Mouse (Mus musculus) olfactory bulb, adult 2 months (tissue): ENCODE measurements around the gene Als2cl.

ENCODE experiments used
- CTCF ChIP-seq: fragments of 200-500 bp; IDR thresholded peaks from 2 replicates; pipeline ENCODE4 v1.5.1; 2012; ENCODE audit warnings: low read depth, mild to moderate bottlenecking, low read length, moderate library complexity; ENCODE audit not compliant: insufficient read depth
- POLR2A ChIP-seq: fragments of 200-500 bp; IDR thresholded peaks from 2 replicates; pipeline ENCODE4 v1.6.1; 2012; ENCODE audit warnings: mild to moderate bottlenecking, low read depth, low read length, moderate library complexity; ENCODE audit not compliant: insufficient read depth

- no peak for TF ChIP-seq POLR2A
- no peak for TF ChIP-seq CTCF
Measured at GRCm38 (mm10) chr9:110880772-110881171, 1.1 kb downstream of the Als2cl start.
